Mouse (Mus musculus) Patski (cell line): Measurements from ENCODE around the gene Endov. TPM values are rescaled to one million over a fixed set of nuclear protein-coding genes. Genes with fewer than 3 reads are reported as not detected.

Source experiments
- ATAC-seq: fragments of 100-300 bp; one replicate; pipeline ENCODE4 v1.8.0; 2021
- CTCF ChIA-PET: fragments of 350-600 bp; sonication (Branson Sonifier 250); formaldehyde crosslinking; loops from one replicate; lab custom pipeline; 2022; ENCODE audit warnings: inconsistent platforms; lab: Charles Lee
- POLR2A ChIA-PET: fragments of 350-600 bp; sonication (Branson Sonifier 250); formaldehyde crosslinking; loops from one replicate; lab custom pipeline; 2022; ENCODE audit warnings: antibody characterized with exemption, inconsistent platforms; lab: Charles Lee
- DNase-seq: peaks from one replicate; pipeline ENCODE4 v3.0.0-alpha.2; 2011; ENCODE audit warnings: low read depth, low spot score
- H3K27me3 ChIP-seq: fragments of 371-371 bp; one replicate; pipeline ENCODE4 v1.5.1; 2021
- CTCF ChIP-seq: fragments of 100-300 bp; IDR thresholded peaks from one replicate; pipeline ENCODE4 v1.5.1; 2021
- in situ Hi-C: fragments of 300-500 bp; cut with MboI; formaldehyde crosslinking; loops from 3 replicates; pipeline ENCODE4 v1.11.1; 2018; ENCODE audit warnings: low pct_unique_long_range_greater_than_20kb, mixed read lengths
- polyA plus RNA-seq: library from polyadenylated mRNA; unstranded; gene quantifications from one replicate; pipeline ENCODE4 v1.2.3, GENCODE M21; 2021

Endov gene
- polyA plus RNA-seq, 1 experiment from 2014 or later, result 19.6 TPM

DNA sequence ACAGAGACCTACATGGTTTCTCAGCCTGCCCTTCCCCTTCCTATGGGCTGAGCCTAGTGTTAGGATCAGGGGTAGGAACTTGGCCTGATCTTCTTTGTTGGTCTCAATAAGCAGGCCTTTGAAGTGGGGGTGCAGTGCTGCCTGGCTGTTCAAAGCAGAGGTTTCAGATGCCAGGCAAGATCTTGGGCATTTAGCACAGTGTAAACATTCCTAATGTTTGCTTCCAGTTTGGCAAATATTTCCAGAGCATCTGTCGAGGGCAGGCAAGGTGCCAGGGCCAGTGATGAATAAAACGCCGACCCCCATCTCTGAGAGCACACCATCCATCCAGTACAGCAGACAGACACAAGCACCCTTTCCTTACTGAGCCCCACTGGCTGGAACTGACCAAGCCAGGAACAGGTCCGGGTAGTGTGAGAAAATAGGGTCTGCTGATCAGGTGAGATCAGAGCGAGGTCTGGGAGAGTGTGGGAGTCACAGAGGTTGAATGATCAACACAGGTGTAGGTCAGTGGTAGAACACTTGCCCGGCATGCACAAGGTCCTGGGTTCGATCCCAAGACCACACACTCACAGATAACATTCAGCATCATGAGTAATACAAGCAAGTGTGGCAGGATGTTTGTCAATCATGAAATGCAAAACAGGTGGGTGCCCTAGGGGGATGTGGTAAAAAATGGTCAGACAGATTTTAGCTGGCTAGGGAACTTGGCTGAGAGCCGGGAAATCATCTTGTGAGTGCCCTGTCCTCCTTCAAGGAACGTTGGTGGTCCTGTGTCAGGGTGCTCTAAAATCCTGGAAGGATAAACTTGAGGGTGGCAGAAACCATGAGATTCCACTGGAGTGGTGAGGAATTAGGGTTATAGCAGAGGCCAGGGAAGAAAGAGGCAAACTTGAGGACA, 62.0 kb downstream of the Endov start:
- ATAC-seq (no peak), DNase-seq (no peak)
- CTCF ChIA-PET, result no interaction called here
- in situ Hi-C loops, result no loop called here
- H3K27me3 ChIP-seq, result peaks cover 14% of the 10 kb centered on the region
- POLR2A ChIA-PET, result no interaction called here
- TF ChIP-seq CTCF, result no peak

DNA sequence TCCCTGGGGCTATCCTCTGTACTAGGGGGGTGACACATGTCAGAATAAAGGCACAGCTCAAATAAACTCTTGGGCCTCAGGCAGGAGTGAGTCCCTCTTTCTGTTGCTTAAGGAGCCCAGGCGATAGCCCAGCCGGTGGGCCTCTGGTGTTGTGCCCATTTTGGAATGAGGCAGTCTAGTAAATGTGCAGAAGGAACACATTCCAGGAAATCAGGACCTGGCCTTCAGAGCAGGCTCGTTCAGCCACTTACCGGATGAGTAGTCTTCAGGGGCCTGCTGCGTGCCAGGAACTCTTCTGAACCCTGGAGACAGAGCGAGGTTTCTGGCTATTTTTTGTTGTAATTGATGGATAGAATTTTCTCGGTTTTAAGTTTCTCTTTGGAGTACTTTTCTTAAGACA, 63.6 kb downstream of the Endov start:
- in situ Hi-C loops, result no loop called here
- TF ChIP-seq CTCF, result no peak
- DNase-seq, result no peak
- ChIA-PET POLR2A (interaction anchor here (1.1 kb wide), 1 partner anchor 19 kb away, joined by 3 read pairs; no protein-coding TSS in a partner anchor), CTCF (no interaction called here)
- H3K27me3 ChIP-seq, result no peaks in the 10 kb centered on the region
- no peak for ATAC-seq

DNA sequence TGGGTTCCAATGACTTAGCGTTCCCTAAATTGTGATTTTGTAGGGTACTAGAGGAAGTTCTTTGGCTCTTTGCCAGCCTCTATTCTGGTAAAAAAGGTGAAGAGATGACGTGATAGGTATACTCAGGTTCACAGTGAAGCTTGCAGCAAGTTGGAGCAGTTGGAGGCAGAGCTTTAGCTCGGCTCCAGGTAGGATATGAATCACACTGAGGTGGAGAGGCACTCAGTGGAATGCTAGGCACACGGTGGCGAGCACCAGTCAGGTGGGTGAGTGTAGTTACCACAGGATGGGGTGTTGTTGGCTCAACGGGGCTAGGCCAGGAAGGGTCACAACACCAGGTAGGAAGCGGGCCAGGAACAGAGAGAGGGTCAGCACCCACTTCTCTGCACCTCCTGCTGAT, 64.0 kb downstream of the Endov start:
- in situ Hi-C loops, result no loop called here
- no peak for TF ChIP-seq CTCF
- ATAC-seq (no peak), DNase-seq (no peak)
- peaks cover 2% of the 10 kb centered on the region for H3K27me3 ChIP-seq
- POLR2A ChIA-PET, result interaction anchor here (1.1 kb wide), 1 partner anchor 19 kb away, joined by 3 read pairs; no protein-coding TSS in a partner anchor
- CTCF ChIA-PET, result no interaction called here

DNA sequence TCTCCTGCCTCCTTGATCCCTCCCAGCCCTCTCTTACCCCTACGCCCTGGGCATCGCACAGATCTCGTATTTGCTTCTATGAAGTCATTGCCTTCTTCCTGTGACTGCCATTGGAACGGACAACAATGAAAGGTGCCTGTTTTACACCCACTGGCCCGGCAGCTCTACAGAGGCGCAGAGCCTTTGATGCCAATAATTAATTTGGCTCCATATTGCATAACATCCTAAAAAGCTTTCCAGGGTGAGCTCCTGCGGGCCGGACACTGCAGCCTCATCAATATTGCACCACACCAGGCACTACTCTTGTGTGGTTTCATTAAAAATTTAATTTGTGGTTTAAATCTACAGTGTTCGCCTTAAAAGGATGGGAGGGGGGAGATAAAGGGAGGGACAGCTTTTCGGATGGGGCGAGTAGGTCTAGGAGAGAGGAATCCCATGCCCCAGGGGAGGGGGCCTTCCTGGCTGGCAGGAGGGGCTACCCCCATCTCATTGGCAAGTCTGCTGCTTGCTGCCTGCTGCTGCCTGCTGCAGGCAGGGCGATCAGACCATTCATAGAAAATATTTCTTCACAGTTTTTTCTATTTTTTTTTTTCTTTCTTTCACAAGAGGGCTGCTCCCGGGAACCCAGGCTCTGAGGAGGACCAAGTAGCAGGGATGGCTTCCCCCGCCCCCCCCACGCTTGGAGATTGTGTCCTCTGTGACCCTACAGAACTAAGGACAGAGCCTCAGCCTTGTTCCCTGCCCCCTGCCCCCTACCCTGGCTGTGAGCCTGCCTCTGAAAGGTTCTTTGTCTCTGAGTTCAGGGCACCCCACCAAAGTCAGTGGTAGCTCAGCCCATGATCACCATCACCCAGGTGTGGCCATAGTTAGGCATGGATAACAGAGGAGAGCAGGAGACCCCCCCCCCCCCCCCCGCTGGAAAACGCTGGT, 67.1 kb downstream of the Endov start:
- ATAC-seq (no peak), DNase-seq (no peak)
- TF ChIP-seq CTCF, result no peak
- H3K27me3 ChIP-seq, result peaks cover 15% of the 10 kb centered on the region
- ChIA-PET CTCF (interaction anchor here (1.0 kb wide), 1 partner anchor 13 kb away, joined by 3 read pairs; no protein-coding TSS in a partner anchor), POLR2A (no interaction called here)
- in situ Hi-C loops, result no loop called here

DNA sequence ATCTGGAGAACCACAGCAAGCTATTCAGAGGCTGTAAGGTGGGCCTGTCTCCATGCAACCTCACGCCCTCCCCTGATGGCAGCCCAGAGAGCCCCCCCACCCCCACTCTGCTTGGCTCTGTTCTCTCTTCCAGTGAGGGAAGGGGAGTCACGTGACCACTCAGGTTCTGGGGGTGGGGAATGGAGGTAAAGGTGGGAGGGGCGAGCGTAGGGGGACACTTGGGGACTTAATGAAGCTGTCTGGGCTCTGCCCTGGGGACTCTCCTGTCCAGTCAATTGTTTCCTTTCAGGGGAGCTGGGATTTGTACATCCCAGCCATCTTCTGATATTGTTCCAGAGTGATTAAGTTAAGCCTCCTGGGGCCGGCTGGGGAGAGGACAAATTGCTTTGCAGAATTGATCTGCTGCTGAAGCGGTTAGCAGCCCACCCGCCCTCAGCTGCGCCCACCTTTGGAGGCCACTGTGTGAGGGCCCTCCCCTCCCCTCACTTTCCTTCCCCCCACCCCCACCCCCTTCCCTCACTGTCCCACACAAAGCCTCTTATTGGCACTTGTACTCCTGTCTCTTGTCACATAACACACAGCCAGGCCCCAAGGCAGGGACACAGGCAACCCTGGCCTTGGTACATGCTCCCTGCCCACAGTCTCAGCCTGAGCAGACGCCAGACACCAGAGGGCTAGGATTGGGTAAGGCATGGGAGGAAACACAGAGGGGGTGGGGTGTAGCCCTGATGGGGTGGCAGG, 67.9 kb downstream of the Endov start:
- ChIA-PET POLR2A (no interaction called here), CTCF (no interaction called here)
- H3K27me3 ChIP-seq, result peaks cover 22% of the 10 kb centered on the region
- no peak for DNase-seq
- no peak for TF ChIP-seq CTCF
- ATAC-seq, result no peak
- in situ Hi-C loops, result no loop called here

Other genes with a start within 250 kb of the Endov start
- gene Gaa, start 223.5 kb upstream of the Endov start, polyA plus RNA-seq, result 263 TPM
- gene Eif4a3, start 191.3 kb upstream of the Endov start, polyA plus RNA-seq, result 147 TPM
- gene Card14, start 183.6 kb upstream of the Endov start, polyA plus RNA-seq, result 0.26 TPM
- 25.0 TPM for gene Sgsh, start 135.8 kb upstream of the Endov start, polyA plus RNA-seq
- 16.3 TPM for gene Slc26a11, start 135.8 kb upstream of the Endov start, polyA plus RNA-seq
- gene Rnf213, start 98.2 kb upstream of the Endov start, polyA plus RNA-seq, result 20.5 TPM
- gene Nptx1, start 56.4 kb downstream of the Endov start, polyA plus RNA-seq, result 0.06 TPM
- gene Rptor, start 111.6 kb downstream of the Endov start, polyA plus RNA-seq, result 27.9 TPM